Mouse (Mus musculus) liver, postnatal 0 days (tissue): Measurements from ENCODE around the gene Trmt44.
A peak's percentile ranks its signal among the peaks of the same experiment; 100 is the strongest.

Source experiments
- CTCF ChIP-seq: sonication (generic); IDR thresholded peaks from 2 replicates; pipeline ENCODE4 v1.5.1; 2016; ENCODE audit warnings: antibody characterized with exemption, low read depth
- EP300 ChIP-seq: IDR thresholded peaks from 2 replicates; pipeline ENCODE4 v1.6.1; 2016; ENCODE audit warnings: antibody characterized with exemption, low read depth, mild to moderate bottlenecking

DNA sequence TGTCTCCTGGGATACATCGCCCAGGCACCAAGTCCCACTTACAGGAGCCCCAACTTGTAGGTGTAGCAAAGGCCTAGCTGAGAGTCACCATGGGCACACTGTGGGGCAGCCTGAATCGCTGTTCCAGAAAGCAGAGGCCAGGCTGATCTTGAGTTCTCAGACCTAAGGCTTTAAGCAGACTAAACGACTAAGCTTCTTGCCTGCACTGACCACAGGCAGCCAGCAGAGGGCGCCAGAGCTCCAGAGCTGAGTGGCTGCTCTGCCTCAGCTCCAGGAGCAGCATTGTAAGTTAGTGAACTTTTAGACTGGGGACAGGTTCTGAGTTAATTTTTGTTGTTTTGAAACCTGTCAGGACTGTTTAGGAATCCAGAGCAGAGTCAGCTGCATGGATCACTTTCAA is 20.8 kb upstream of the Trmt44 start:
- peak; percentile 99 for TF ChIP-seq CTCF
- TF ChIP-seq EP300 = no peak
